In genomic region chr5:108790385-108790784, GRCm38 (mm10) we compare ENCODE assay signal across 14 mouse cellular contexts. TPM values are rescaled to one million over a fixed set of nuclear protein-coding genes. Genes with fewer than 3 reads are reported as not detected.
DNase-seq lines count a peak whose midpoint lies in the region; ATAC-seq and TF ChIP-seq lines count a peak whose summit lies in the region.
"Not testable (repeated sequence)": the region's sequence is repeated elsewhere in the genome, so short reads cannot be mapped to it uniquely, and the experiment has no call there.
"Had no signal": no experiment of that assay in that cellular context is flagged by ENCODE, and none has a peak within 500 bp of the region (broad histone marks: within the 10 kb centered on the region; RNA-seq: fewer than 3 reads in every experiment).

No protein-coding gene starts in this region.

- not testable (repeated sequence) for H3K4me3 ChIP-seq in embryonic facial prominence, embryonic 10.5 days; liver, postnatal 0 days (ENCODE audit: low read depth, low read length); midbrain, embryonic 11.5 days (ENCODE audit: low read depth, low read length)

- not testable (repeated sequence) for H3K4me2 ChIP-seq in liver, postnatal 0 days (ENCODE audit: low read depth, low read length); midbrain, embryonic 11.5 days

- peak; percentile 43 for DNase-seq in ES-CJ7 (ENCODE audit: low read depth, low spot score)
- DNase-seq in adrenal gland, adult 8-10 months, result peak; percentile 4
- DNase-seq in embryonic facial prominence, embryonic 10.5 days (ENCODE audit: low spot score), result peak; percentile 41
- DNase-seq in heart, postnatal 14 days, result peak; percentile 2 to 26
- DNase-seq in kidney, postnatal 14 days, result peak; percentile 8
- peak; percentile 22 for DNase-seq in liver, postnatal 0 days
- DNase-seq in midbrain, embryonic 11.5 days (ENCODE audit: low spot score, missing footprints), result peak; percentile 88
- DNase-seq in right cerebral cortex, postnatal 4 days, result peak; percentile 4

- H3K4me1 ChIP-seq in embryonic facial prominence, embryonic 10.5 days; liver, postnatal 0 days (ENCODE audit: insufficient read depth); midbrain, embryonic 11.5 days (ENCODE audit: control insufficient read depth, insufficient read depth, low read length): not testable (repeated sequence)

- H3K27me3 ChIP-seq in embryonic facial prominence, embryonic 10.5 days (replicated peaks; ENCODE audit: low read depth, poor library complexity, severe bottlenecking); liver, postnatal 0 days (ENCODE audit: insufficient read depth, low read length); midbrain, embryonic 11.5 days (ENCODE audit: control insufficient read depth, insufficient read depth, low read length): not testable (repeated sequence)

- 32% methylated on average over 1 of the region's 1 CpGs for WGBS in embryonic facial prominence, embryonic 10.5 days
- WGBS in liver, postnatal 0 days (ENCODE audit: insufficient replicate concordance), result 38% methylated on average over 1 of the region's 1 CpGs
- WGBS in midbrain, embryonic 11.5 days, result 38% methylated on average over 1 of the region's 1 CpGs

- TF ChIP-seq CTCF in liver, postnatal 0 days (IDR thresholded peaks at IDR 0.05; ENCODE audit: low read depth), result peak; percentile 58

- not testable (repeated sequence) for H3K27ac ChIP-seq in embryonic facial prominence, embryonic 10.5 days (replicated peaks); liver, postnatal 0 days (ENCODE audit: low read depth); midbrain, embryonic 11.5 days (ENCODE audit: low read depth, low read length)

- H3K9ac ChIP-seq in liver, postnatal 0 days (replicated peaks); midbrain, embryonic 11.5 days (ENCODE audit: low read length): not testable (repeated sequence)

- not testable (repeated sequence) for H3K36me3 ChIP-seq in embryonic facial prominence, embryonic 10.5 days (replicated peaks); liver, postnatal 0 days (replicated peaks; ENCODE audit: insufficient read depth, low read length); midbrain, embryonic 11.5 days (ENCODE audit: control insufficient read depth, insufficient read depth, low read length)

- TF ChIP-seq EP300 in liver, postnatal 0 days (IDR thresholded peaks at IDR 0.05; ENCODE audit: low read depth), result not testable (repeated sequence)

- not testable (repeated sequence) for H3K9me3 ChIP-seq in embryonic facial prominence, embryonic 10.5 days; liver, postnatal 0 days (ENCODE audit: low read length); midbrain, embryonic 11.5 days (ENCODE audit: control insufficient read depth, low read length)

- intact Hi-C loops in heart, postnatal 14 days (cut with DNase I), result not testable (repeated sequence)

- not testable (repeated sequence) for ATAC-seq in liver, postnatal 0 days; midbrain, embryonic 11.5 days (ENCODE audit: low FRiP score)

RNA-seq across cellular contexts. Expression of gene Tmed11, which starts 4.8 kb away (rescaled TPM):
- total RNA-seq in adrenal gland, adult 8-10 months (2022), result not detected
- not detected in 2 replicates for polyA plus RNA-seq in embryonic facial prominence, embryonic 10.5 days (2016; fragmentation: Nextera tagmentation; extraction: Ambion mirVana)
- not detected for total RNA-seq in heart, postnatal 14 days (2021)
- not detected in 2 replicates for polyA plus RNA-seq in liver, postnatal 0 days (2015; fragmentation: Nextera tagmentation; extraction: Ambion mirVana)
- not detected in 2 replicates for polyA plus RNA-seq in midbrain, embryonic 11.5 days (2014; fragmentation: Nextera tagmentation; extraction: Ambion mirVana)
- total RNA-seq: megakaryocyte-erythroid progenitor cell, adult 5-6 weeks had no signal
- polyA plus RNA-seq: C2C12; hindbrain, embryonic 13.5 days; kidney, embryonic 15.5 days; liver, embryonic 11.5 days; neural tube, embryonic 12.5 days had no signal

RNA-seq across cellular contexts. Expression of gene Rnf212, which starts 15.6 kb away (rescaled TPM):
- total RNA-seq in adrenal gland, adult 8-10 months (2022), result not detected
- polyA plus RNA-seq in embryonic facial prominence, embryonic 10.5 days (2016; fragmentation: Nextera tagmentation; extraction: Ambion mirVana), result 0.92 TPM in 1 of 2 replicates, not detected in the other
- total RNA-seq in heart, postnatal 14 days (2021), result not detected
- 0.48 and 0.62 TPM in 2 replicates for polyA plus RNA-seq in liver, postnatal 0 days (2015; fragmentation: Nextera tagmentation; extraction: Ambion mirVana)
- 1.7 TPM in 1 of 2 replicates, not detected in the other for polyA plus RNA-seq in midbrain, embryonic 11.5 days (2014; fragmentation: Nextera tagmentation; extraction: Ambion mirVana)
- total RNA-seq: megakaryocyte-erythroid progenitor cell, adult 5-6 weeks had no signal
- polyA plus RNA-seq: C2C12; hindbrain, embryonic 13.5 days; kidney, embryonic 15.5 days; neural tube, embryonic 12.5 days had no signal

RNA-seq across cellular contexts. Expression of gene Vmn2r8, which starts 18.3 kb away (rescaled TPM):
- total RNA-seq in adrenal gland, adult 8-10 months (2022), result not detected
- not detected in 2 replicates for polyA plus RNA-seq in embryonic facial prominence, embryonic 10.5 days (2016; fragmentation: Nextera tagmentation; extraction: Ambion mirVana)
- not detected for total RNA-seq in heart, postnatal 14 days (2021)
- polyA plus RNA-seq in liver, postnatal 0 days (2015; fragmentation: Nextera tagmentation; extraction: Ambion mirVana), result not detected in 2 replicates
- polyA plus RNA-seq in midbrain, embryonic 11.5 days (2014; fragmentation: Nextera tagmentation; extraction: Ambion mirVana), result not detected in 2 replicates
- total RNA-seq: megakaryocyte-erythroid progenitor cell, adult 5-6 weeks had no signal
- polyA plus RNA-seq: C2C12; hindbrain, embryonic 13.5 days; kidney, embryonic 15.5 days; liver, embryonic 11.5 days; neural tube, embryonic 12.5 days had no signal

Comparison
In these comparisons a context has a peak if more than half of its experiments do, and no peak if none do; other contexts are left out.
1. DNase-seq: peak in every context shown above with its lines; median percentile 88 in midbrain, embryonic 11.5 days; 43 in ES-CJ7; 41 in embryonic facial prominence, embryonic 10.5 days; 22 in liver, postnatal 0 days; 14 in heart, postnatal 14 days; 8 in kidney, postnatal 14 days; 4 in adrenal gland, adult 8-10 months; 4 in right cerebral cortex, postnatal 4 days.